8 mouse cellular contexts compared by ENCODE assay signal in the genomic region with DNA sequence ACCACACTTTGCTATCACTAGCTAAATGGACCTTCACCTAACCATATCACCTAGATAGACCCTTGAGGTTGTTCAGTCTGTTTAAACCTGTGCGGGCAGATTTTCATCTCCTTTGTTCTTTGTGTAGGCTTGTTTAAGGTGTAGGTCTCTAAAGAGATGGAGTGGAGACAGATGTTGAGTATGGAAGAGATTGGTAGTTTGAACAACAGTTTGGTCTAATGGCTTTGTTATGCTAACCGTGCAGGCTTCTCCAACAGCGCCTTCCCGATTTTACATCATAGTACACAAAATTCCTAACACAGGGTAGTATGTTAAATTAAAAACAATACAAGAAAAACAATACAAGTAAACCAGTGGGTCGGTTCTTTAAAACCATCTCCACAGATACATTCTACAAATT. TPM values are rescaled to one million over a fixed set of nuclear protein-coding genes. Genes with fewer than 3 reads are reported as not detected.
A peak's percentile ranks its signal among the peaks of the same experiment; 100 is the strongest.
DNase-seq lines count a peak whose midpoint lies in the region; ATAC-seq and TF ChIP-seq lines count a peak whose summit lies in the region.

No protein-coding gene starts in this region.

- H3K27ac ChIP-seq in limb, embryonic 15.5 days, result peak overlapping the region; percentile 94
- peak overlapping the region; percentile 94 for H3K27ac ChIP-seq in stomach, postnatal 0 days (replicated peaks)

- ATAC-seq in limb, embryonic 15.5 days (ENCODE audit: insufficient number of reproducible peaks, low FRiP score, low TSS enrichment, low read depth), result no peak
- ATAC-seq in stomach, postnatal 0 days (ENCODE audit: low FRiP score, low TSS enrichment), result no peak

- intact Hi-C loops in heart, postnatal 36 days (cut with DNase I), result no loop called here

- peaks cover 11% of the 10 kb centered on the region for H3K4me1 ChIP-seq in limb, embryonic 15.5 days
- no peaks in the 10 kb centered on the region for H3K4me1 ChIP-seq in stomach, postnatal 0 days (replicated peaks; ENCODE audit: control insufficient read depth, insufficient read depth)

- no peak for TF ChIP-seq EP300 in stomach, postnatal 0 days (optimal IDR thresholded peaks at IDR 0.05)

- TF ChIP-seq CTCF in stomach, postnatal 0 days (IDR thresholded peaks at IDR 0.05; ENCODE audit: low read depth), result no peak

- peak overlapping the region; percentile 98 for H3K4me3 ChIP-seq in limb, embryonic 15.5 days
- H3K4me3 ChIP-seq in stomach, postnatal 0 days (ENCODE audit: low read depth, low read length), result no peak overlapping the region

- no peaks in the 10 kb centered on the region for H3K36me3 ChIP-seq in limb, embryonic 15.5 days
- no peaks in the 10 kb centered on the region for H3K36me3 ChIP-seq in stomach, postnatal 0 days (ENCODE audit: control insufficient read depth, insufficient read depth, low read length)

- H3K9me3 ChIP-seq in limb, embryonic 15.5 days, result no peaks in the 10 kb centered on the region
- H3K9me3 ChIP-seq in stomach, postnatal 0 days (ENCODE audit: control insufficient read depth, low read length), result no peaks in the 10 kb centered on the region

- WGBS in limb, embryonic 15.5 days, result 38% methylated on average over 5 of the region's 5 CpGs
- 44% methylated on average over 5 of the region's 5 CpGs for WGBS in stomach, postnatal 0 days

- no peak overlapping the region for H3K9ac ChIP-seq in limb, embryonic 15.5 days
- H3K9ac ChIP-seq in stomach, postnatal 0 days (ENCODE audit: low read length), result no peak overlapping the region

- no peaks in the 10 kb centered on the region for H3K27me3 ChIP-seq in limb, embryonic 15.5 days
- no peaks in the 10 kb centered on the region for H3K27me3 ChIP-seq in stomach, postnatal 0 days (ENCODE audit: control insufficient read depth, insufficient read depth, low read length)

- peak overlapping the region; percentile 65 for H3K4me2 ChIP-seq in limb, embryonic 15.5 days
- peak overlapping the region; percentile 67 for H3K4me2 ChIP-seq in stomach, postnatal 0 days (replicated peaks; ENCODE audit: low read depth)

- peak; percentile 70 for DNase-seq in heart, adult 11 months
- DNase-seq in heart, postnatal 36 days, result no peak
- DNase-seq in thymus, postnatal 14 days, result peak; percentile 9
- no peak for DNase-seq in thymus, postnatal 10 days (ENCODE audit: low spot score in 2 of 2)
- DNase-seq in stomach, postnatal 0 days (ENCODE audit: low spot score), result no peak
- no peak for DNase-seq in adrenal gland, adult (ENCODE audit: inconsistent age in 2 of 2, low spot score in 1 of 2)
- DNase-seq in cerebellum, postnatal 14 days, result no peak

RNA-seq across cellular contexts. Expression of gene Sesn3, which starts 0.3 kb away (rescaled TPM):
- 10 to 100 TPM; 23.3 to 25.0 TPM for total RNA-seq in heart, postnatal 36 days (2021)
- 15.5 and 18.2 TPM in 2 replicates for polyA plus RNA-seq in limb, embryonic 15.5 days (2015; fragmentation: Nextera tagmentation; extraction: Ambion mirVana)
- polyA plus RNA-seq in stomach, postnatal 0 days (2015; fragmentation: Nextera tagmentation; extraction: Ambion mirVana), result 6.6 and 8.2 TPM in 2 replicates

Comparison
In these comparisons a context has a peak if more than half of its experiments do, and no peak if none do; other contexts are left out.
1. DNase-seq: peak in heart, adult 11 months (single experiment) and thymus, postnatal 14 days (single experiment); none in heart, postnatal 36 days (0 of 2), thymus, postnatal 10 days (0 of 2), stomach, postnatal 0 days (single experiment), adrenal gland, adult (0 of 2) and cerebellum, postnatal 14 days (0 of 2).